Mouse (Mus musculus) stomach, embryonic 16.5 days (tissue): ENCODE measurements around the gene Baiap3. TPM values are rescaled to one million over a fixed set of nuclear protein-coding genes. Genes with fewer than 3 reads are reported as not detected.
A peak's percentile ranks its signal among the peaks of the same experiment; 100 is the strongest.

Source experiments
- ATAC-seq: fragments of 200-750 bp; cut with Nextera tagmentation; 2 replicates; pipeline ENCODE4 v1.8.0; 2017; ENCODE audit warnings: moderate number of reproducible peaks, moderate TSS enrichment; ENCODE audit not compliant: insufficient read depth, low FRiP score
- H3K27ac ChIP-seq: fragments of 300-500 bp; sonication (generic); 2 replicates; pipeline ENCODE4 v1.5.1; 2014; ENCODE audit warnings: low read length
- H3K27me3 ChIP-seq: fragments of 300-500 bp; sonication (generic); 2 replicates; pipeline ENCODE4 v1.6.1; 2014; ENCODE audit warnings: low read length, control low read depth, mixed read lengths; ENCODE audit not compliant: control insufficient read depth, insufficient read depth
- H3K36me3 ChIP-seq: fragments of 300-500 bp; sonication (generic); 2 replicates; pipeline ENCODE4 v1.6.1; 2014; ENCODE audit warnings: low read length; ENCODE audit not compliant: control insufficient read depth, insufficient read depth
- H3K4me1 ChIP-seq: fragments of 300-500 bp; sonication (generic); 2 replicates; pipeline ENCODE4 v1.6.1; 2014; ENCODE audit warnings: low read length, control low read depth, mixed read lengths; ENCODE audit not compliant: control insufficient read depth, insufficient read depth
- H3K4me2 ChIP-seq: fragments of 300-500 bp; sonication (generic); 2 replicates; pipeline ENCODE4 v1.6.1; 2014; ENCODE audit warnings: low read depth, low read length, mixed read lengths
- H3K4me3 ChIP-seq: fragments of 300-500 bp; sonication (generic); replicated peaks from 2 replicates; pipeline ENCODE4 v1.5.1; 2014; ENCODE audit warnings: mild to moderate bottlenecking, low read length
- H3K9ac ChIP-seq: fragments of 300-500 bp; sonication (generic); 2 replicates; pipeline ENCODE4 v1.6.1; 2014; ENCODE audit warnings: low read length
- H3K9me3 ChIP-seq: fragments of 300-500 bp; sonication (generic); replicated peaks from 2 replicates; pipeline ENCODE4 v1.6.1; 2016; ENCODE audit warnings: low read length, control low read depth; ENCODE audit not compliant: control insufficient read depth
- WGBS: fragments of 180-500 bp; shearing (Covaris S2); extraction: QIAGEN DNeasy Blood & Tissue Kit; methylation state at CpG from one replicate; pipeline ENCODE4 v1.1.7; 2014; 5-methylcytosine and 5-hydroxymethylcytosine counted together
- polyA plus RNA-seq: library from polyadenylated mRNA; unstranded; fragments of >200 nt; fragmentation: Nextera tagmentation; extraction: Ambion mirVana; gene quantifications from 2 replicates; pipeline ENCODE4 v1.2.1, GENCODE M21; 2015

The Baiap3 gene
- polyA plus RNA-seq, 1 experiment from 2014 or later = 5.2 TPM

DNA sequence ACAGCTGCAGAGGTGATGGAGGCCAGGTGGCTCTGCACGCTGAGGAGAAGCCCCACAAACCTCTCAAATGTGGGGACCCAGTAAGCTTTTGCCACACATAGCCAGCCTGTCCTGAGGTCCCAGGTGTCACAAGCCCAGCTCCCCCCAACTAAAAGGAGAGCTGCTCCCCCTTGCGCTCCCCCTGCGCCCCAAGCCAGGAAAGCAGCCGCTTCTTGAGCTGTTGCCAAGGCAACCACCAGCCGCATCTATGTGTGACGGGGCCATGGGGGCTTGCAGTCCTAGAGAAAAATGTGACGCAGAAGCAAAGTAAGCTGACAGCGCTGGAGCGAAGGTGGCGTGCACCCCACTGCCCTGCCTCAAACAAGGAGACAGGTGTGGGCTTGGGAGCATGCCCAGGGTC lies 2.4 kb downstream of the Baiap3 start:
- H3K9ac ChIP-seq = no peak overlapping the region
- peaks cover 5% of the 10 kb centered on the region; the same call in 1 of the 2 replicates for H3K27me3 ChIP-seq
- H3K4me2 ChIP-seq = no peak overlapping the region
- ATAC-seq = no peak
- 19% methylated on average over 10 of the region's 10 CpGs for WGBS
- no peak overlapping the region for H3K27ac ChIP-seq
- no peaks in the 10 kb centered on the region for H3K9me3 ChIP-seq
- no peak overlapping the region for H3K4me3 ChIP-seq
- no peaks in the 10 kb centered on the region for H3K36me3 ChIP-seq
- H3K4me1 ChIP-seq = peaks cover 15% of the 10 kb centered on the region; the same call in 1 of the 2 replicates

GRCm38 (mm10) chr17:25252643-25253042 lies 3.5 kb downstream of the Baiap3 start:
- Histone ChIP-seq H3K27ac (no peak overlapping the region), H3K9ac (no peak overlapping the region), H3K4me1 (peaks cover 11% of the 10 kb centered on the region; the same call in 1 of the 2 replicates), H3K4me3 (no peak overlapping the region), H3K27me3 (peaks cover 5% of the 10 kb centered on the region; the same call in 1 of the 2 replicates), H3K9me3 (no peaks in the 10 kb centered on the region), H3K4me2 (no peak overlapping the region), H3K36me3 (no peaks in the 10 kb centered on the region)
- WGBS = 50% methylated on average over 3 of the region's 3 CpGs
- no peak for ATAC-seq

- no peaks in the 10 kb centered on the region for H3K4me1 ChIP-seq
- no peak for ATAC-seq
- H3K36me3 ChIP-seq = no peaks in the 10 kb centered on the region
- 79% methylated on average over 8 of the region's 8 CpGs for WGBS
- no peak overlapping the region for H3K9ac ChIP-seq
- no peak overlapping the region for H3K4me2 ChIP-seq
- no peak overlapping the region for H3K27ac ChIP-seq
- H3K27me3 ChIP-seq = peaks cover 5% of the 10 kb centered on the region; the same call in 1 of the 2 replicates
- H3K9me3 ChIP-seq = no peaks in the 10 kb centered on the region
- H3K4me3 ChIP-seq = no peak overlapping the region
Observed at GRCm38 (mm10) chr17:25250181-25250835, 5.9 kb downstream of the Baiap3 start.

GRCm38 (mm10) chr17:25248033-25248750 lies 8.0 kb downstream of the Baiap3 start:
- no peak overlapping the region for H3K27ac ChIP-seq
- WGBS = 76% methylated on average over 18 of the region's 18 CpGs
- H3K4me3 ChIP-seq = no peak overlapping the region

DNA sequence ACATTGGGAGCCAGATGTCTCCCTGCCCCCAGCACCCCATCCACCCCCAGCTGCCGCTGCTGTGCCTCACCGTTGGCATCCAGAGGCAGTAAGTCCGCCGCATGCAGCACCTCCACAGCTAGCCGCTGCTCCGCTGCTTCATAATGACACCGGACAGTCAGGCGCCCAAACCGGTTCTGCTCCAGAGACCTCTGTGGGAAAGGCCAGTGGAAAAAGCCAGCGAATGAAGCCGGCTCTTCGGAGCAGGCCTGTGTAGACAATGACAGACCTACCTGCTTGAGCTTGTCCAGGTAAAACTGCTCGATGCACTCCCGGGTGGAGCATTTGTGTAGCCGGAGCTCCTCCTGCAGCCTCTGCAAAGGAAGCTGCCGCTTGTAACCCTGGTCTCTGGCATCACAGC lies 11.9 kb downstream of the Baiap3 start:
- no peak for ATAC-seq
- no peaks in the 10 kb centered on the region for H3K9me3 ChIP-seq
- H3K27ac ChIP-seq = no peak overlapping the region
- H3K4me3 ChIP-seq = no peak overlapping the region
- no peak overlapping the region for H3K9ac ChIP-seq
- H3K36me3 ChIP-seq = 0 out of 2 replicates have a peak, but pooled peaks cover 9% of the 10 kb centered on the region
- H3K4me1 ChIP-seq = peaks cover 12% of the 10 kb centered on the region
- no peaks in the 10 kb centered on the region for H3K27me3 ChIP-seq
- 74% methylated on average over 16 of the region's 16 CpGs for WGBS
- no peak overlapping the region for H3K4me2 ChIP-seq

More at GRCm38 (mm10) chr17:25248033-25248750, 8.0 kb downstream of the Baiap3 start:
- H3K9me3 ChIP-seq = no peaks in the 10 kb centered on the region
- H3K4me1 ChIP-seq = no peaks in the 10 kb centered on the region
- no peaks in the 10 kb centered on the region for H3K27me3 ChIP-seq
- ATAC-seq = no peak
- no peak overlapping the region for H3K9ac ChIP-seq
- H3K4me2 ChIP-seq = no peak overlapping the region
- H3K36me3 ChIP-seq = 0 out of 2 replicates have a peak, but pooled peaks cover 3% of the 10 kb centered on the region

DNA sequence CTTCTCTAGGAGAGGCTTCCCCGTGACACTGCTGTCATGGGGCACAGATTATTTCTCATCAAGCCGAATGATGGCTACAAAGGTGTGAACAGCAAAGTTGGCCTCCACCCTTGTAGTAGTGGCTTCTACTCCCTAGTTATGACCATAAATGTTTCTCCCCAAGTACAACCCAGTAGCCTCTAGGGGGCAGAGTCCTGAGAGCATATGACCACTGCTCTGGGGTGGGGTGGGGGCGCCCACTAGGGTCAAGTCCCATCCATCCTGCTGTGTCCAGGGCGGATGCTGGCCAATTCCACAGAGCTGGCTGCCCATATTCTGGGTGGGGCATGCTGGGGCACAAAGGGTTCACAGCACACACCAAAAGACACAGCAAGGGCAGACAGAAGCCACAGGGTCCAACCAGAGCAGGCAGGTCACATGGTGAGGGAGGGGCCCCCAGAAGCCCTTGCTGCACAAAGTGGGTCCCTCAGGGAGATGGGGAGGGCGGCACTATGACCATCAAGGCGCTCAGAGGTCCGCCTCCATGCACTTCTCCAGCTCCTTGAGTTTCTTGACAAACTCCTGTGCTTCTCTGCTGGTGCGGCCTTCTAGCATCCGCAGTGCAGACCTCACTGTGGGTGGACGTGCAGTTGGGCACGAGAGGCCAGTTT lies 12.9 kb downstream of the Baiap3 start:
- Histone ChIP-seq H3K4me3 (no peak overlapping the region), H3K36me3 (0 out of 2 replicates have a peak, but pooled peaks cover 9% of the 10 kb centered on the region), H3K4me2 (no peak overlapping the region), H3K9ac (no peak overlapping the region), H3K4me1 (peaks cover 16% of the 10 kb centered on the region), H3K27ac (no peak overlapping the region), H3K9me3 (no peaks in the 10 kb centered on the region), H3K27me3 (no peaks in the 10 kb centered on the region)
- ATAC-seq = no peak
- WGBS = 86% methylated on average over 11 of the region's 11 CpGs

- no peaks in the 10 kb centered on the region for H3K9me3 ChIP-seq
- H3K36me3 ChIP-seq = peaks cover 13% of the 10 kb centered on the region; the same call in 1 of the 2 replicates
- H3K9ac ChIP-seq = peak within 1 kb of the TSS; percentile 91
- H3K4me2 ChIP-seq = peak within 1 kb of the TSS; percentile 77
- peak within 1 kb of the TSS; percentile 80 for H3K27ac ChIP-seq
- H3K27me3 ChIP-seq = no peaks in the 10 kb centered on the region
- H3K4me1 ChIP-seq = peaks cover 16% of the 10 kb centered on the region
- peak; percentile 87 for ATAC-seq
- H3K4me3 ChIP-seq = peak within 1 kb of the TSS; percentile 94
- under 1% methylated on average over 80 of the region's 80 CpGs for WGBS
Observed at GRCm38 (mm10) chr17:25239695-25240636, 16.2 kb downstream of the Baiap3 start, which contains the start of the genes Gnptg and Tsr3. Gene Gnptg, minus strand, starts transcription at chr17:25240124. Gene Tsr3, plus strand, starts transcription at chr17:25240170.

DNA sequence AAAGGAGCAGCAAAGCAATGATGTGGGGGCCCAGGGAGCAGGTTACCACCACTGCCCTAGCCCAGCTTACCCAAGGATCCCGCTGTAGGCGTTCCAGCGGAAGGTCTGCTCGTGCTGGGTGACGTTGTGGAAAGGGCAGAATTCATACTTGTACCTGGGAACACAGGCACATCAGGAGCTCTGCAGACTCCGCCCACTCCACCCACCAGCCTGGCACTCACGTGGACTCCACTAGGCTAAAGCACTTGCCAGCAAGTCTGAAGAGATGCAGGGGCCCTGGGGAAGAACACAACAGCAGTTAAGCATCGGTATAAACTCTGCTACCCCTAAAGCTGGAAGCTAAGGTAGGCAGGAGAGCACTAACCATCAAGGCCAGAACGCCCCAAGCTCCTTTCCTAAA lies 20.5 kb downstream of the Baiap3 start:
- WGBS = 83% methylated on average over 9 of the region's 9 CpGs
- no peaks in the 10 kb centered on the region for H3K27me3 ChIP-seq
- H3K4me2 ChIP-seq = no peak overlapping the region
- H3K27ac ChIP-seq = no peak overlapping the region
- no peak overlapping the region for H3K4me3 ChIP-seq
- no peak overlapping the region for H3K9ac ChIP-seq
- H3K9me3 ChIP-seq = no peaks in the 10 kb centered on the region
- no peak for ATAC-seq
- peaks cover 6% of the 10 kb centered on the region for H3K4me1 ChIP-seq
- peaks cover 4% of the 10 kb centered on the region; the same call in 1 of the 2 replicates for H3K36me3 ChIP-seq
